Comparison of ENCODE assay signal across 9 mouse cellular contexts in genomic region chr11:108341783-108342182, GRCm38 (mm10). TPM values are rescaled to one million over a fixed set of nuclear protein-coding genes. Genes with fewer than 3 reads are reported as not detected.
DNase-seq lines count a peak whose midpoint lies in the region; ATAC-seq and TF ChIP-seq lines count a peak whose summit lies in the region.
"Had no signal": no experiment of that assay in that cellular context is flagged by ENCODE, and none has a peak within 500 bp of the region (broad histone marks: within the 10 kb centered on the region; RNA-seq: fewer than 3 reads in every experiment).

No protein-coding gene starts in this region.

- 60% methylated on average over 8 of the region's 8 CpGs for WGBS in intestine, embryonic 14.5 days

- H3K4me1 ChIP-seq in cortical plate, adult 2 months (ENCODE audit: control insufficient read depth, insufficient read depth, low read length) = no peaks in the 10 kb centered on the region; the same call in none of the 2 replicates
- H3K4me1 ChIP-seq in intestine, embryonic 14.5 days (replicated peaks; ENCODE audit: control insufficient read depth, insufficient read depth, low read length) = peaks cover 7% of the 10 kb centered on the region

- peak overlapping the region; percentile 97 for H3K4me3 ChIP-seq in layer of hippocampus, adult 2 months
- H3K4me3 ChIP-seq in cortical plate, adult 2 months (ENCODE audit: insufficient read depth, low read length) = peak overlapping the region; percentile 98
- H3K4me3 ChIP-seq in intestine, embryonic 14.5 days (ENCODE audit: low read depth, low read length) = peak overlapping the region; percentile 91

- no peak for TF ChIP-seq POLR2A in cortical plate, adult 2 months (IDR thresholded peaks at IDR 0.05; ENCODE audit: extremely low read depth, insufficient read depth, low read length)

- H3K9ac ChIP-seq in intestine, embryonic 14.5 days (ENCODE audit: low read length) = no peak overlapping the region

- ATAC-seq in intestine, embryonic 14.5 days (replicated peaks; ENCODE audit: low FRiP score, low TSS enrichment, low read depth) = no peak

- DNase-seq in layer of hippocampus, adult 2 months (ENCODE audit: low spot score in 2 of 2) = no peak
- no peak for DNase-seq in layer of hippocampus, adult 11-12 months (ENCODE audit: low spot score)
- no peak for DNase-seq in intestine, embryonic 14.5 days (ENCODE audit: low spot score)
- DNase-seq in naive thymus-derived CD4-positive, alpha-beta T cell, adult 2 months (ENCODE audit: low read depth) = peak; percentile 49
- no peak for DNase-seq in urinary bladder, postnatal 4 days (ENCODE audit: low spot score in 2 of 2)
- DNase-seq in frontal cortex, postnatal 25 days (ENCODE audit: low spot score in 2 of 2) = no peak
- no peak for DNase-seq in embryo, embryonic 10 days (ENCODE audit: low spot score)
- DNase-seq: lung, postnatal 4 days had no signal

- H3K27ac ChIP-seq in layer of hippocampus, adult 2 months = peak overlapping the region; percentile 43; the same call in 1 of the 2 replicates
- no peak overlapping the region for H3K27ac ChIP-seq in cortical plate, adult 2 months (ENCODE audit: insufficient read depth, low read length)
- H3K27ac ChIP-seq in intestine, embryonic 14.5 days (ENCODE audit: low read depth) = no peak overlapping the region

- H3K36me3 ChIP-seq in intestine, embryonic 14.5 days (ENCODE audit: control insufficient read depth, insufficient read depth, low read length) = no peaks in the 10 kb centered on the region

- H3K4me2 ChIP-seq in intestine, embryonic 14.5 days (ENCODE audit: low read length) = peak overlapping the region; percentile 99

- no peaks in the 10 kb centered on the region for H3K9me3 ChIP-seq in intestine, embryonic 14.5 days (ENCODE audit: control insufficient read depth, low read length)

- H3K27me3 ChIP-seq in intestine, embryonic 14.5 days (replicated peaks; ENCODE audit: control insufficient read depth, insufficient read depth, low read length) = 0 out of 2 replicates have a peak, but pooled peaks cover 2% of the 10 kb centered on the region

- no peak for TF ChIP-seq CTCF in layer of hippocampus, adult 2 months (conservative IDR thresholded peaks at IDR 0.05)
- TF ChIP-seq CTCF in cortical plate, adult 2 months (IDR thresholded peaks at IDR 0.05; ENCODE audit: extremely low read depth, insufficient read depth, low read length) = no peak

RNA-seq across cellular contexts. Expression of gene Apoh, which starts 1.4 kb away (rescaled TPM):
- total RNA-seq in layer of hippocampus, adult 2 months (2021) = 1 to 10 TPM in 1 of 2 experiments, under 1 TPM in 1; 0.82 to 1.0 TPM
- polyA plus RNA-seq in cortical plate, adult 2 months (2012; rRNA removed) = 0.61 and 0.73 TPM in 2 replicates
- polyA plus RNA-seq in intestine, embryonic 14.5 days (2014; fragmentation: Nextera tagmentation; extraction: Ambion mirVana) = not detected in 2 replicates

RNA-seq across cellular contexts. Expression of gene Prkca, which starts 1.9 kb away (rescaled TPM):
- 100 to 1,000 TPM; 211 to 241 TPM for total RNA-seq in layer of hippocampus, adult 2 months (2021)
- 42.3 and 46.6 TPM in 2 replicates for polyA plus RNA-seq in cortical plate, adult 2 months (2012; rRNA removed)
- 18.2 and 19.8 TPM in 2 replicates for polyA plus RNA-seq in intestine, embryonic 14.5 days (2014; fragmentation: Nextera tagmentation; extraction: Ambion mirVana)
